Comparison of ENCODE assay signal across 23 mouse cellular contexts in the genomic region with DNA sequence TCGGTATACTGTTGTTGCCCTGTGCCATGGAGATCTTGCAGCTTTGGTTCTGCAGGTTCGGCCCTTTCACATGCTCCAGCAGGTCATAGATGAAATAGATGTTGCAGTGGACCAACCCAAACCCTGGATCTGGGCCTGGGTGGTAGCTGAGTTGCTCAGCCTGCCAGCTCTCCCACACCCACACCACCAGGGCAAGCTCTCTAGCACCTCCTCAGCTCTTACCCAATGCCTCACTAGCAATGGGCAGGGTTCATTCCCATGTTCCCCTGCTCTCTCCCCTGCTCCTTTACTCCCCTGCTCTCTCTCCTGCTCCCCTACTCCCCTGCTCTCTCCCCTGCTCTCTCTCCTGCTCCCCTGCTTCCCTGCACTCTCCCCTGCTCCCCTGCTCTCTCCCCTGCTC.
"Had no signal": no experiment of that assay in that cellular context is flagged by ENCODE, and none has a peak within 500 bp of the region (broad histone marks: within the 10 kb centered on the region; RNA-seq: fewer than 3 reads in every experiment).

No protein-coding gene starts in this region.

- H3K9ac ChIP-seq: heart, embryonic 13.5 days; heart, embryonic 15.5 days; hindbrain, embryonic 13.5 days; hindbrain, embryonic 15.5 days; limb, embryonic 13.5 days; limb, embryonic 15.5 days had no signal

- H3K27ac ChIP-seq: gastrocnemius, adult 2 months; heart, embryonic 10.5 days; heart, embryonic 13.5 days; heart, embryonic 15.5 days; hindbrain, embryonic 13.5 days; hindbrain, embryonic 15.5 days; hindbrain, postnatal 0 days; layer of hippocampus, adult 2 months; left cerebral cortex, adult 2 months; limb, embryonic 13.5 days; limb, embryonic 15.5 days had no signal

- ATAC-seq: forebrain, embryonic 16.5 days; hindbrain, postnatal 0 days; intestine, embryonic 16.5 days had no signal

- H3K27me3 ChIP-seq: heart, embryonic 13.5 days; heart, embryonic 15.5 days; hindbrain, embryonic 13.5 days; hindbrain, embryonic 15.5 days; limb, embryonic 13.5 days; limb, embryonic 15.5 days had no signal

- H3K4me2 ChIP-seq: heart, embryonic 13.5 days; heart, embryonic 15.5 days; hindbrain, embryonic 13.5 days; hindbrain, embryonic 15.5 days; limb, embryonic 13.5 days; limb, embryonic 15.5 days had no signal

- H3K9me3 ChIP-seq: heart, embryonic 10.5 days; heart, embryonic 13.5 days; heart, embryonic 15.5 days; hindbrain, embryonic 13.5 days; hindbrain, embryonic 15.5 days; limb, embryonic 13.5 days; limb, embryonic 15.5 days had no signal

- H3K4me1 ChIP-seq: heart, embryonic 10.5 days; hindbrain, embryonic 13.5 days; hindbrain, embryonic 15.5 days; limb, embryonic 13.5 days; limb, embryonic 15.5 days had no signal

- H3K4me3 ChIP-seq: gastrocnemius, adult 2 months; heart, embryonic 10.5 days; heart, embryonic 13.5 days; heart, embryonic 15.5 days; hindbrain, embryonic 13.5 days; hindbrain, embryonic 15.5 days; layer of hippocampus, adult 2 months; left cerebral cortex, adult 2 months; limb, embryonic 13.5 days; limb, embryonic 15.5 days had no signal

- DNase-seq: gastrocnemius, adult 2 months; gastrocnemius, postnatal 10 days; gastrocnemius, postnatal 25 days; heart, adult 18-20 months; heart, postnatal 14 days; heart, postnatal 36 days; kidney, adult 18-20 months; kidney, adult 8-10 months; kidney, postnatal 10 days; kidney, postnatal 25 days; kidney, postnatal 4 days had no signal

- H3K36me3 ChIP-seq: heart, embryonic 13.5 days; heart, embryonic 15.5 days; limb, embryonic 13.5 days; limb, embryonic 15.5 days had no signal
